Mouse (Mus musculus) hindbrain, embryonic 14.5 days (tissue): ENCODE measurements at regions not wholly inside any gene's neighbourhood (a gene's known extent, or its start where the extent isn't known, plus 50 kb on each side); places are given as distances from the start of the nearest gene placed in this dataset.

Source experiments
- ATAC-seq: fragments of 200-750 bp; cut with Nextera tagmentation; 2 replicates; pipeline ENCODE4 v1.8.0; 2017; ENCODE audit warnings: moderate number of reproducible peaks, mild to moderate bottlenecking, moderate TSS enrichment, moderate library complexity; ENCODE audit not compliant: low FRiP score
- DNase-seq: peaks from one replicate; pipeline ENCODE4 v3.0.0-alpha.2; 2015; ENCODE audit warnings: low spot score
- H3K27ac ChIP-seq: fragments of 300-500 bp; sonication (generic); 2 replicates; pipeline ENCODE4 v1.5.1; 2014; ENCODE audit warnings: mild to moderate bottlenecking, moderate library complexity
- H3K27me3 ChIP-seq: fragments of 300-500 bp; sonication (generic); 2 replicates; pipeline ENCODE4 v1.6.1; 2014; ENCODE audit warnings: mild to moderate bottlenecking, low read length, mixed read lengths; ENCODE audit not compliant: control insufficient read depth, insufficient read depth
- H3K36me3 ChIP-seq: fragments of 300-500 bp; sonication (generic); replicated peaks from 2 replicates; pipeline ENCODE4 v1.6.1; 2014; ENCODE audit not compliant: control insufficient read depth, insufficient read depth
- H3K4me1 ChIP-seq: fragments of 300-500 bp; sonication (generic); replicated peaks from 2 replicates; pipeline ENCODE4 v1.6.1; 2014; ENCODE audit warnings: antibody characterized with exemption, low read length, mixed read lengths; ENCODE audit not compliant: control insufficient read depth, insufficient read depth
- H3K4me2 ChIP-seq: fragments of 300-500 bp; sonication (generic); replicated peaks from 2 replicates; pipeline ENCODE4 v1.6.1; 2014; ENCODE audit warnings: mild to moderate bottlenecking, moderate library complexity
- H3K4me3 ChIP-seq: fragments of 300-500 bp; sonication (generic); replicated peaks from 2 replicates; pipeline ENCODE4 v1.5.1; 2014; ENCODE audit warnings: mild to moderate bottlenecking, low read length
- H3K9ac ChIP-seq: fragments of 300-500 bp; sonication (generic); 2 replicates; pipeline ENCODE4 v1.6.1; 2014
- H3K9me3 ChIP-seq: fragments of 300-500 bp; sonication (generic); 2 replicates; pipeline ENCODE4 v1.6.1; 2016; ENCODE audit warnings: low read length; ENCODE audit not compliant: control insufficient read depth
- WGBS: fragments of 180-500 bp; shearing (Covaris S2); extraction: QIAGEN DNeasy Blood & Tissue Kit; methylation state at CpG from one replicate; pipeline ENCODE4 v1.1.7; 2014; 5-methylcytosine and 5-hydroxymethylcytosine counted together

DNA sequence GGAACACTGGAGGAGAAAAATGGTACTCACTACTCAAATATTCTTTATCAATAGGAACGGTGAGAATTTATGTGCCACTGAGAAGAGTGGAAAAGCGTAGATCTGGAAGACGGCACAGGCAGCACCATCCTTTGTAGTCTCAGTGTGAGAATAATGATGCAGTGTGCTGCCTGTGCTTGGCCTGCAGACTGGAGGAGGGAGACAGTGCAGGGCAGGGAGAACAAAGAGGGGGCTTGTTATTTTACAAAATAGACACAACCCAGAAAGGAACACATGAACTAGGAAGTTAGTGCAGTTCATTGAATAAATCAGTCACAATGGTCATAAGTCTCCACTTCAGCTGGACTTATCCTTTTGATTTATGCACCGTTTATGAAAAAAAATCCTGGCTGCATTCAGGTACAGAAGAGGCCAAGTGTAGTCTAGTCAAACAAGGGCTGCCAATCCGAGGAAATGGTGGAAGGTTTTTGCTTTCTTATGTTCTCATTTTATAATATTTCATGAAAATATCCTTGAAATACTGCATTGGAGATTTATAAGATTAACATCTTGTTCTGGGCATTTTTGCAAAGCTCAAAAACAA, 190.0 kb upstream of the Meox2 start:
- Histone ChIP-seq H3K4me3 (no peak overlapping the region), H3K27ac (no peak overlapping the region)
- WGBS, result 20% methylated on average over 5 of the region's 5 CpGs

DNA sequence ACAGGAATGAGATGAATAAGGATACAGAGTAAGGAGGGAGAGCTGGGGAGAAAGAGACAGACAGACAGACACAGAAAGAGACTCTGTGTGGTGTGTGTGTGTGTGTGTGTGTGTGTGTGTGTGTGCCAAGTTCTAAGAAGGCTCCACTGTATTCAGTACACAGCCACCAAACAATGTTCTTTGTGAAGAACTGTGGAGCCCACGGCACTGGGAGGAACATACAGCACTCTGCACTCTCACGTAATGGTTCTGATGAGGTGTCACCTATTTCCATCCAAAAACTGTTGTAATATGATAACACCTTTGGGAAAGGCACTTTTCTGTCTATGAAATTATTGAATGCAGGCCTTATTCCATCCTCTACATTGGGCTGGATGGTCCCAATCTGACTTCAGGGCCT, 184.8 kb upstream of the Meox2 start:
- 80% methylated on average over 2 of the region's 2 CpGs for WGBS
- DNase-seq, result no peak
- Histone ChIP-seq H3K4me1 (peaks cover under 1% of the 10 kb centered on the region; the same call in 1 of the 2 replicates), H3K4me3 (no peak overlapping the region), H3K9ac (no peak overlapping the region), H3K27me3 (no peaks in the 10 kb centered on the region), H3K4me2 (no peak overlapping the region), H3K27ac (no peak overlapping the region), H3K9me3 (no peaks in the 10 kb centered on the region), H3K36me3 (no peaks in the 10 kb centered on the region)
- ATAC-seq, result no peak

More for the DNA sequence above, 190.0 kb upstream of the Meox2 start:
- Histone ChIP-seq H3K9me3 (no peaks in the 10 kb centered on the region), H3K4me1 (peaks cover 5% of the 10 kb centered on the region), H3K27me3 (no peaks in the 10 kb centered on the region), H3K9ac (no peak overlapping the region), H3K36me3 (no peaks in the 10 kb centered on the region), H3K4me2 (no peak overlapping the region)
- DNase-seq (no peak), ATAC-seq (peak; percentile 77; the same call in 1 of the 2 replicates)

GRCm38 (mm10) chr12:36926225-36926624, 182.1 kb upstream of the Meox2 start:
- 66% methylated on average over 4 of the region's 4 CpGs for WGBS
- H3K36me3 ChIP-seq, result no peaks in the 10 kb centered on the region
- H3K27me3 ChIP-seq, result no peaks in the 10 kb centered on the region
- DNase-seq, result no peak
- H3K27ac ChIP-seq, result no peak overlapping the region
- H3K9me3 ChIP-seq, result no peaks in the 10 kb centered on the region
- no peak overlapping the region for H3K4me2 ChIP-seq
- no peak overlapping the region for H3K9ac ChIP-seq
- no peaks in the 10 kb centered on the region for H3K4me1 ChIP-seq
- no peak for ATAC-seq
- H3K4me3 ChIP-seq, result no peak overlapping the region

GRCm38 (mm10) chr12:36933118-36933610, 175.2 kb upstream of the Meox2 start:
- Histone ChIP-seq H3K27ac (no peak overlapping the region), H3K4me1 (peaks cover 5% of the 10 kb centered on the region), H3K9me3 (no peaks in the 10 kb centered on the region), H3K9ac (no peak overlapping the region), H3K4me2 (no peak overlapping the region), H3K4me3 (no peak overlapping the region), H3K36me3 (no peaks in the 10 kb centered on the region), H3K27me3 (no peaks in the 10 kb centered on the region)
- no peak for DNase-seq
- no peak for ATAC-seq
- 5% methylated on average over 6 of the region's 6 CpGs for WGBS

DNA sequence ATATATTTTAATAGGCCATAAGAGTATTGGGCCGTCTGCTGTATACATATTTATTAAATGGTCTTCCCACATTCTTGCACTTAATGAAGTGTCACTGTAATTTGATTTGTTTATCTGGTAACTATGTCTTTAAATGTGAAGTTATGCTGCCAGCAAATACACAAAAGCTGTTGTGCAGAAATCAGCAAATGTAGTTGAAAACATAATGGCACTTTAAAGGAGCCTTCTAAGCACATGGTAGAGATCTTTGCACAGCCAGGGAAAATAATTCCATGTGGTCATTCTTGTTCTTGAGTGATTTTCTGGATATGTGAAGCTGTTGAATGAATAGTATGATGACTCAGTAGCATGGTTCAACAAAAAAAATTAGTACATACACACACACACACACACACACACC, 164.4 kb upstream of the Meox2 start:
- no peaks in the 10 kb centered on the region for H3K9me3 ChIP-seq
- no peak overlapping the region for H3K4me2 ChIP-seq
- ATAC-seq, result no peak
- WGBS, result 86% methylated on average over 1 of the region's 1 CpGs
- H3K27ac ChIP-seq, result no peak overlapping the region
- H3K36me3 ChIP-seq, result no peaks in the 10 kb centered on the region
- H3K9ac ChIP-seq, result no peak overlapping the region
- H3K4me3 ChIP-seq, result no peak overlapping the region
- no peaks in the 10 kb centered on the region for H3K27me3 ChIP-seq
- no peak for DNase-seq
- H3K4me1 ChIP-seq, result no peaks in the 10 kb centered on the region

GRCm38 (mm10) chr12:36945964-36946363, 162.4 kb upstream of the Meox2 start:
- Histone ChIP-seq H3K4me2 (no peak overlapping the region), H3K4me1 (no peaks in the 10 kb centered on the region), H3K9me3 (no peaks in the 10 kb centered on the region), H3K27me3 (no peaks in the 10 kb centered on the region), H3K27ac (no peak overlapping the region), H3K36me3 (no peaks in the 10 kb centered on the region), H3K4me3 (no peak overlapping the region), H3K9ac (no peak overlapping the region)
- DNase-seq (peak; percentile 45), ATAC-seq (no peak; the same call in 1 of the 2 replicates)
- WGBS, result 46% methylated on average over 1 of the region's 1 CpGs

DNA sequence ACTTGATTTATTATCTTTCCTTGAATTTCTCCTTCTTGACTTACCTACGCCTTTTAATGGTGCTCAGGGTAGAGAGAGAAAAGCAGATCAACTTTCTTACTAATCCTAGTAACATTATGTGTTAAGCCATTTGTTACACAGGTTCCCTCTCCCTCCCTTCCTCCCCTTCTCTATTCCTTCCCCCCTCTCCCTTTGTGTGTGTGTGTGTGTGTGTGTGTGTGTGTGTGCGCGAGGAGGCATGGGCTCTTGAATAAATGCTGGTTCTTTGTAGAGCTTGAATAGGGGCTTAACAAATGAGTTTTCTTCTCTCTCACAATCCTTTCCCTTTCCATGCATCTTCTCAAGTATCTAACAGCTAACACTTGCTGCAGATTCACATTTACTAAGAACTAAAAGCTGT, 160.4 kb upstream of the Meox2 start:
- no peaks in the 10 kb centered on the region for H3K27me3 ChIP-seq
- H3K4me2 ChIP-seq, result no peak overlapping the region
- 68% methylated on average over 3 of the region's 3 CpGs for WGBS
- no peaks in the 10 kb centered on the region for H3K9me3 ChIP-seq
- H3K36me3 ChIP-seq, result no peaks in the 10 kb centered on the region
- no peak overlapping the region for H3K9ac ChIP-seq
- H3K27ac ChIP-seq, result no peak overlapping the region
- no peaks in the 10 kb centered on the region for H3K4me1 ChIP-seq
- ATAC-seq, result no peak
- no peak for DNase-seq
- no peak overlapping the region for H3K4me3 ChIP-seq

- no peaks in the 10 kb centered on the region for H3K36me3 ChIP-seq
- H3K4me2 ChIP-seq, result no peak overlapping the region
- H3K27me3 ChIP-seq, result no peaks in the 10 kb centered on the region
- no peaks in the 10 kb centered on the region for H3K9me3 ChIP-seq
- DNase-seq, result no peak
- no peak overlapping the region for H3K4me3 ChIP-seq
- no peaks in the 10 kb centered on the region for H3K4me1 ChIP-seq
- 81% methylated on average over 2 of the region's 2 CpGs for WGBS
- H3K27ac ChIP-seq, result no peak overlapping the region
- ATAC-seq, result no peak
- H3K9ac ChIP-seq, result no peak overlapping the region
Observed at GRCm38 (mm10) chr12:36949096-36949738, 159.1 kb upstream of the Meox2 start.

DNA sequence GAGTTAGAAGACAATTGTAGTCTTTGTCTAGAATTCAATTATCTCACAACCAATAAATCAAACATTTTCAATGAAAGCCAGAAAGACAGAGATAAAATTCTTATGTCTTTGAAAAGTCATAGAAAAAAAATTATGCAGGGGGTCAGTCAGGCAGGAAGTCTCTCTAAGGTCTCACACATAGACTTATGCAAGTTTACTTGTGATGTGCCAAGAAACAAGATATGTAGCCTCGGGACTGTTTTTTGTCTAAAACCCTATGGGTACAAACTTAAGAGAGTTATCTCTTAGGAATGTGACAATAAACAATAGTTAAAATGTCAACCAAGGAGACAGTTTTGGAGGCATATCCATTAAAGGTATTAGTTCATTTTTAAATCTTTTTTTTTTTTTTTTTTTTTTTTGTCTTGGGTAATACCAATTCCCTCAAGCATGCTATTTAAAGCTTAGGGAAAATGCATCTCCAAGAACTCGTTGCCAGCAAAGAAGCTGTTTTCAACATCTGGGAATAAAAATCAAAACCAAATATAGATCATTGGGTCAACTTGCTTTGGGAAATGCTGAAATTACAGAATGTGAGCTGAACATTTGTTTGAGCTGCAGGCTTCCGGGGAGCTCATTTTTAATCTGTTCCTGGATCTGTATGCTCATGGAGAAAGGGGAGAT, 133.8 kb upstream of the Meox2 start:
- Histone ChIP-seq H3K36me3 (no peaks in the 10 kb centered on the region), H3K27ac (no peak overlapping the region), H3K27me3 (no peaks in the 10 kb centered on the region), H3K4me3 (no peak overlapping the region), H3K4me2 (no peak overlapping the region), H3K9me3 (no peaks in the 10 kb centered on the region), H3K9ac (no peak overlapping the region), H3K4me1 (no peaks in the 10 kb centered on the region)
- 78% methylated on average over 3 of the region's 3 CpGs for WGBS
- ATAC-seq (no peak), DNase-seq (no peak)
